Mouse (Mus musculus) adrenal gland, postnatal 10 days (tissue): Measurements from ENCODE around the gene 3110009E18Rik. TPM values are rescaled to one million over a fixed set of nuclear protein-coding genes. Genes with fewer than 3 reads are reported as not detected.

Experiments used
- DNase-seq: peaks from one replicate; pipeline ENCODE4 v3.0.0; 2021; ENCODE audit warnings: mixed read lengths
- total RNA-seq, 2 experiments: library from RNA; stranded (reverse); gene quantifications; 2 replicates each; pipeline ENCODE4 v1.2.3; 2021

3110009E18Rik gene
- total RNA-seq, 2 experiments from 2014 or later = 9.9 to 12.4 TPM

- DNase-seq = no peak
Measured at GRCm38 (mm10) chr1:120101227-120101609, 19.8 kb upstream of the 3110009E18Rik start.

- DNase-seq = peak; percentile 45
Measured at GRCm38 (mm10) chr1:120105556-120105959, 15.4 kb upstream of the 3110009E18Rik start.

GRCm38 (mm10) chr1:120109741-120110432 is 11.1 kb upstream of the 3110009E18Rik start:
- no peak for DNase-seq

GRCm38 (mm10) chr1:120111766-120112165 is 9.2 kb upstream of the 3110009E18Rik start:
- DNase-seq = no peak

GRCm38 (mm10) chr1:120112251-120113187 is 8.5 kb upstream of the 3110009E18Rik start:
- peak; percentile 14 for DNase-seq

- DNase-seq = peak; percentile 82
Measured at GRCm38 (mm10) chr1:120115671-120116081, 5.3 kb upstream of the 3110009E18Rik start.

GRCm38 (mm10) chr1:120116106-120116505 is 4.9 kb upstream of the 3110009E18Rik start:
- peak; percentile 80 for DNase-seq

GRCm38 (mm10) chr1:120118854-120119253 is 2.1 kb upstream of the 3110009E18Rik start:
- DNase-seq = no peak

- no peak for DNase-seq
Measured at GRCm38 (mm10) chr1:120119389-120119788, 1.6 kb upstream of the 3110009E18Rik start.

- DNase-seq = peak; percentile 79
Measured at GRCm38 (mm10) chr1:120120141-120120968, 632 bp upstream of the 3110009E18Rik start.

GRCm38 (mm10) chr1:120121930-120122530 is 1.0 kb downstream of the 3110009E18Rik start:
- DNase-seq = no peak

- no peak for DNase-seq
Measured at GRCm38 (mm10) chr1:120122634-120123383, 1.8 kb downstream of the 3110009E18Rik start.

GRCm38 (mm10) chr1:120124839-120125238 is 3.9 kb downstream of the 3110009E18Rik start:
- DNase-seq = peak; percentile 55

GRCm38 (mm10) chr1:120125471-120125870 is 4.5 kb downstream of the 3110009E18Rik start:
- no peak for DNase-seq

GRCm38 (mm10) chr1:120126318-120126717 is 5.3 kb downstream of the 3110009E18Rik start:
- DNase-seq = no peak

GRCm38 (mm10) chr1:120132376-120132775 is 11.4 kb downstream of the 3110009E18Rik start:
- DNase-seq = no peak

GRCm38 (mm10) chr1:120135934-120136786 is 15.2 kb downstream of the 3110009E18Rik start:
- DNase-seq = peak; percentile 78

GRCm38 (mm10) chr1:120138923-120139540 is 18.0 kb downstream of the 3110009E18Rik start:
- no peak for DNase-seq

- no peak for DNase-seq
Measured at GRCm38 (mm10) chr1:120140144-120140693, 19.2 kb downstream of the 3110009E18Rik start.
